Mouse (Mus musculus) cerebral cortex, adult 2 months (tissue): ENCODE data around the gene Gm13199.

Experiments
- WGBS: fragments of 180-500 bp; shearing (Covaris S2); methylation state at CpG from one replicate; pipeline ENCODE4 v1.1.7; 2018; 5-methylcytosine and 5-hydroxymethylcytosine counted together

The Gm13199 gene

GRCm38 (mm10) chr2:5862834-5863233 lies at the start of gene Gm13199:
Gm13199 (minus strand) TSS chr2:5862934.
- WGBS = 84% methylated on average over 3 of the region's 3 CpGs

GRCm38 (mm10) chr2:5911282-5911965 lies 48.7 kb upstream of the Gm13199 start:
- 45% methylated on average over 16 of the region's 16 CpGs for WGBS

GRCm38 (mm10) chr2:5906625-5907024 lies 43.9 kb upstream of the Gm13199 start:
- WGBS = 59% methylated on average over 3 of the region's 3 CpGs

- 31% methylated on average over 5 of the region's 5 CpGs for WGBS
Observed at GRCm38 (mm10) chr2:5906092-5906491, 43.4 kb upstream of the Gm13199 start.

GRCm38 (mm10) chr2:5900145-5900544 lies 37.4 kb upstream of the Gm13199 start:
- WGBS = 63% methylated on average over 5 of the region's 5 CpGs

GRCm38 (mm10) chr2:5894843-5895570 lies 32.3 kb upstream of the Gm13199 start, which contains the start of gene Sec61a2:
Sec61a2 (minus strand) TSS chr2:5895432.
- 1% methylated on average over 62 of the region's 62 CpGs for WGBS

GRCm38 (mm10) chr2:5894296-5894695 lies 31.6 kb upstream of the Gm13199 start:
- WGBS = 32% methylated on average over 11 of the region's 11 CpGs

GRCm38 (mm10) chr2:5889412-5889811 lies 26.7 kb upstream of the Gm13199 start:
- WGBS = 36% methylated on average over 2 of the region's 2 CpGs

GRCm38 (mm10) chr2:5888865-5889264 lies 26.1 kb upstream of the Gm13199 start:
- 62% methylated on average over 5 of the region's 5 CpGs for WGBS

- WGBS = 87% methylated on average over 3 of the region's 3 CpGs
Observed at GRCm38 (mm10) chr2:5877446-5877845, 14.7 kb upstream of the Gm13199 start.

GRCm38 (mm10) chr2:5869746-5870145 lies 7.0 kb upstream of the Gm13199 start:
- WGBS = 91% methylated on average over 5 of the region's 5 CpGs

- 23% methylated on average over 2 of the region's 2 CpGs for WGBS
Observed at GRCm38 (mm10) chr2:5867681-5868080, 4.9 kb upstream of the Gm13199 start.

GRCm38 (mm10) chr2:5851866-5852265 lies 10.9 kb downstream of the Gm13199 start:
- 70% methylated on average over 5 of the region's 5 CpGs for WGBS

GRCm38 (mm10) chr2:5851116-5851515 lies 11.6 kb downstream of the Gm13199 start:
- 91% methylated on average over 9 of the region's 9 CpGs for WGBS

- 12% methylated on average over 4 of the region's 4 CpGs for WGBS
Observed at GRCm38 (mm10) chr2:5845826-5846225, 16.9 kb downstream of the Gm13199 start.

- under 1% methylated on average over 53 of the region's 53 CpGs for WGBS
Observed at GRCm38 (mm10) chr2:5844873-5845631, 17.7 kb downstream of the Gm13199 start, which contains the start of the genes Nudt5 and Cdc123. Nudt5 (plus strand) TSS chr2:5845019. Cdc123 (minus strand) TSS chr2:5845164.

- WGBS = 3% methylated on average over 23 of the region's 23 CpGs
Observed at GRCm38 (mm10) chr2:5844181-5844872, 18.4 kb downstream of the Gm13199 start.

- 93% methylated on average over 11 of the region's 11 CpGs for WGBS
Observed at GRCm38 (mm10) chr2:5840815-5841214, 21.9 kb downstream of the Gm13199 start.

- 95% methylated on average over 5 of the region's 5 CpGs for WGBS
Observed at GRCm38 (mm10) chr2:5825265-5825913, 37.3 kb downstream of the Gm13199 start.

GRCm38 (mm10) chr2:5824685-5825084 lies 38.0 kb downstream of the Gm13199 start:
- 75% methylated on average over 5 of the region's 5 CpGs for WGBS

- 3% methylated on average over 1 of the region's 1 CpGs for whole genome bisulfite sequencing
Observed at GRCm38 (mm10) chr2:5824213-5824612, 38.5 kb downstream of the Gm13199 start.
